Mouse (Mus musculus) heart, adult 18-20 months (tissue): ENCODE data around the gene Daam1. TPM values are rescaled to one million over a fixed set of nuclear protein-coding genes. Genes with fewer than 3 reads are reported as not detected.

Experiments
- DNase-seq, 2 experiments: peaks; one replicate each; pipeline ENCODE4 v3.0.0; 2021 to 2022; ENCODE audit warnings: mixed read lengths in 1 of 2
- total RNA-seq, 2 experiments: library from RNA; stranded (reverse); gene quantifications; 2 replicates each; pipeline ENCODE4 v1.2.3; 2021

The Daam1 gene
- total RNA-seq, 2 experiments from 2014 or later = 61.3 to 70.5 TPM

DNA sequence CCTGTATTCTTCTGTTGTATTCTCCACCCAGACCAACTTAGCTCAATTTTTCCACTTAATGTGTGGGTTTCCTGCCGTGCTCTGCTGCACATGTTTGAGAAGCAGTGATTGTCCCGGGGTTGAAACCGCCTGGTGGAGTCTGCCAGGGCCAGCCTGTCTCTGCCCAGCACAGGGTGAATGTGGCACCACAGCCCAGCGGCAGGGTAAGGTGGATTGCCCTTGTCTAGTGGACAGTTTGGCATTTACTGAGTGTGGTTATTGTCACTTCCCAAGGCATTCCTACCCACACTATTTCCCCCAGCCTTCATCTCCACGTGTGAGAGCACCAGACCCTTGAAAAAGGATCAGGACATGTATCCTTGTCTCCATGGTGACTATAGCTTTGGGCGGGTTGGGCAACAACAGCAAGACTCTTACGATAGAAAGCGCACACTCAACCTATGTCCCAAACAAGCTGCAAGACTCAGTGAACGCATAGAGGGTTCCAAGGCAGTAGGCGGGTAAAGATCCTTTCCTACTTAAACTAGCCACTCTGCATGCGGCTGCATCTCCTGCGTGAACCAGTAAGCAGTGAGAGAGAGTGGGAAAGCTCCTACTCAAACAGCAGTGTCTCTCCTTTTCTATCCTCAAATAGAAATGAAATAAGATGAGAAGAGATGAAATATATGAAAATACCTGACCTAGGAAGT is 139.2 kb downstream of the Daam1 start:
- peak in 1 of 2 experiments; percentile 34 for DNase-seq

DNA sequence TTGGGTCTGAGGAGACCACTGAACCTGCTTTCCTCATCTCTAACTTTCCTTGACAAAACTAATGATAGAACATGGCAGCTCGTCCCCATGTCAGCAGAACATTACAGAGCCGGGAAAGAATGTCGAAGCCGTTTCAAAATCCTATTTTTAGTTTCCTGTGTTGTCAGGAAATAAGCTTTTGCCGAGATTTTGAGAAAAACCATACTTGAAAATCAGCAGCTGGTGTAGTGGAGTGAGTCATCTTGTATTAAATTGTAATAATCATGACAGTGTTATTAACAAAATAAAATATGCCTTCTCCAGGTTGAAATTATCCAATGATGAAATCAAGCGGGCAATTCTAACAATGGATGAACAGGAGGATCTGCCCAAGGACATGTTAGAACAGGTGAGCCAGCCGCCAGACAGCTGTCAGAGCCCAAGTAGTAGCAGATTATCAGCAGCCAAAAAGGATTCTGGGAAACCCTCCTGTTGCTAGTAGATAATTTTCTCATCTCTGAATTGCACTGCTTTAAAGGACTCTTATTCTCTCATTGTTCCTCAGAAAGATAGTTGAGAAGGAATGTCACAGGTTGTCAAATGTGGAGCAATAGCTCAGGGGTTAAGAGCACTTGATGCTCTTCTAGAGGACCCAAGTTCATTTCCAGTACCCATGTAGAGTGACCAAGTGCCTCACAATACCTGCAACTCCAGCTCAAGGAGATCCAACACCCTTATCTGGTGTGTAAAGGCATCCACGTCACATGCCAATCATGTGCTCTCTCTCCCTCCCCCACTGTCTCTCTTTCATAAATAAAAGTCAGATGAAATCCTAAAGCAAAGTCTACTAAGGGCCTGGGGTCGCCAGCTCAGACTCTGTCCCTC is 140.1 kb downstream of the Daam1 start:
- DNase-seq = peak; percentile 53 to 59

DNA sequence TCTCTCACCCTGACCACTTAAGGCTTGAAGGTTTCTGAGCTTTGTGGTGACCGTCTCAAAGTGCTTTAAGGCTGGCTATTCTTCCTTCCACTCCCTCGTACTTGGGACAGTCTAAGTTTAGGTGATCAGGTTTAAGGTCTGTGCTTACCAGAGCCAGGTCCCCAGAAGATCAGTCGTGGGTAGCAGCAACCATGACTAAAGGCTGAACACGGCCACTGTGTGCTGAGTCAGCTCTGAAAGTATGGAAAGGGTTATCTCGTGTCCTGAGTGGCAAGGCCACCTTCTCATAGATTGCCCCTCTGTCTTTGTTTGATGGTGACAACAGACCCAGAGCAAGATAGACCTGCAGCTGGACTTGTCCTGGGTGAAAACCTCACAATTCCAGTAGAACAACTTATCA is 141.2 kb downstream of the Daam1 start:
- DNase-seq = peak in 1 of 2 experiments; percentile 28

DNA sequence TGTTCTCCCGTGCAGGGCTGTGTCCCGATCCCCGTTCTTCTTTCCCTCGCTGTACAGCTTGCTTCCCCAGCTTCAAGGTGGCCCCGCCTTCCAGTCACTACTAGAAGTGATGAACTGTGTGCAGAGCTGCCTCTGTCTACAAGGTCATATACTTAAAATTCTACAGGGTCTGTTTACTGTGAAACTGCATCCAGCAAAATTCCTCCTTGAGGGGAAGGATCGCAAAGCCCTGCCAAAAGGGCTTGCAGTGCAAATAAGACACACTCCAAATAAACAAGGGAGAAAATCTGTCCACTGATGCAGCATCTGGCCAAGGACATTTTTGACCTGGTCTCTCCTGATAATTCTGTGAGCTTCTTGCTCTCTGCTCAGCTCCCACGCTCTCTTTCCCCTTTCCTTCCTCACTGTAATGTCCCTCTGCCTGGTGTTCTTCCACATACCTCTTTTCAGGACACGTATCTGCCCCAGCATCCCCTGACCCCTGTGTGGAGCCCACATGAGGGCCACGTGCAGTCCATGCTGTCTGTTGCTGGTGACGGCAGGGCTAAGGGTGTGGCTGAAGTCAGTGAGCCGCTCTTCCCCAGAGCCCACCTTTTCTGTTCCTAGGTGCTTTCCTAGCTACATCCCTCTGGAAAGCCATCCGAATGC is 141.9 kb downstream of the Daam1 start:
- DNase-seq = peak; percentile 56 to 77

DNA sequence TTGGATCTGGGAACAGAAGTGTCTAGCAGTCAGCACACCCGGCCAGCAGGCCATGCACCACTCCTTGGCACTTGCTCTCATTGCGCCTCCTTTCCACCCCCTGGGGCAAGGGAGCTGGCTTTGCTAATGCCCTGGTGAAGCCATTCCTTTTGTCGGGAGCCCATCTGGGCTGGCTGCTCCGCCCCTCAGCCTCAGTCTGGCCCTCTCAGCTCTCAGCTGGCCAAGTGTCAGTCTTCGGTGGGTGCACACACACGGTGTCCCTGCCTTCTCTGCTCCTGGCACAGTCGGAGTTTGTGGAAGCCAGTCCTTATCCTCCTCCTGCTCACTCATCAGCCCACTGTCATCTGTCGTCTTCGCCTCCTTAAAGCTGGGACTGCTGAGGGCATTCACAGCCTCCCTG is 142.7 kb downstream of the Daam1 start:
- peak; percentile 42 to 48 for DNase-seq

DNA sequence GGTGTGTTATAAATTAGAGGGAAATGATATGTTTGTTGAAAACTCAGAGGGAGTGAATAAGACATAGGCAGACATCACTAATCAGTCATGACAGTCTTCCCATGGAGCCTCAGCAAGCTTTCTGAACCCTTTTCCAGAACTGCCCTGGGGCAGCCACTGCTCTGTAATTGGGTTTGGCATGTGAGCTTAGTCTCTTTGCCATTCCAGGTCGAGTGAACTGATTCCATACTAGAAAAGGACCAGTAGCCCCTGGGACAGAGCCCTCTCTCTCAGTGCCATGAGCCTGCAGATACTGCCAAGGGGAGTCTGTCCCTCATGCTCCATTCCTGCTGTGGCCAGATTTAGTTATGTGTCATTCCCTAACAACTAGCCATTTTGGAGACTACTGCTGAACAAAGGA is 144.7 kb downstream of the Daam1 start:
- DNase-seq = peak in 1 of 2 experiments; percentile 23

DNA sequence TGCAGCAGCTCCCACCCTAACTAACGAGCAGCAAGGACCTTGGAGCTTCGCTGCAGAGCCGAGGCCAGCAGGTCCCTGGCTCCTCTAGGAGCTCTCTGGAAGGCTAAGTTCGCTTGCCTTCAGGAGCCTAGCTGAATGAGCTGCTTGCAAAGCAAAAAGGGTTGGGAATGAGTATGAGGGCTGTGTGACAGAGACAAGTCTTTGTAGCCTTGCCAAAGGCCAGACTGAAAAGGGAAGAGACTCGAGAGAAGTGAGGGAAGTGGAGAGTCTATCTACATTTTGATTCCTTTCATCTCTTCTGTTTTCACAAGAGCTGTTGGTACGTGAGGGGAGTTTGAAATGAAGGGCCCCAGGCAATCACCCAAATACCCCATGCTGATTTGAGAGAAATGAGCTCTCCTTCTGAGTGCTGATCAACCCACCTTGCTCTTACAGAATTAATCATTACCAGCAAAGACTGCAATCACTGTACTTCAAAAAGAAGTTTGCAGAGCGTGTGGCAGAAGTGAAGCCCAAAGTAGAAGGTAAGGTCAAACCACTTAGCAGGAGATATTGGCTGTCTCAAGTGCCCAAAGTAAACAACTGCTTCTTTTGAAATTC is 145.6 kb downstream of the Daam1 start:
- peak in 1 of 2 experiments; percentile 25 for DNase-seq

DNA sequence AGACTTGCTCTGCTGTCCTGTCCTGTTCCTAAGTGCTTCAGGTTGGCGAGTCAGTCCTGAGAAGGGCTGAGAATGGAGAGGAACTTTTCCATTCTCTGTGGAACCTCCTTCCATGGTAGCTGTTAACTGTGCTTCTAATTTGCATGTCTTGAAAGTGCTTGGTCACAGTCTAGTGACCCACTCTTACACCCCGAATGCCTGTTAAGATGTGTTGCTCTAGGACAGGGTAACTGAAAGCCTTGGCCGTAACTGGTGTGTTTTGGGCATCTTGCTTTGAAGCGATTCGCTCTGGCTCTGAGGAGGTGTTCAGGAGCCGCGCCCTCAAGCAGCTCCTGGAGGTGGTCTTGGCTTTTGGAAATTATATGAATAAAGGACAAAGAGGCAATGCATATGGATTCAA is 146.5 kb downstream of the Daam1 start:
- DNase-seq = no peak

DNA sequence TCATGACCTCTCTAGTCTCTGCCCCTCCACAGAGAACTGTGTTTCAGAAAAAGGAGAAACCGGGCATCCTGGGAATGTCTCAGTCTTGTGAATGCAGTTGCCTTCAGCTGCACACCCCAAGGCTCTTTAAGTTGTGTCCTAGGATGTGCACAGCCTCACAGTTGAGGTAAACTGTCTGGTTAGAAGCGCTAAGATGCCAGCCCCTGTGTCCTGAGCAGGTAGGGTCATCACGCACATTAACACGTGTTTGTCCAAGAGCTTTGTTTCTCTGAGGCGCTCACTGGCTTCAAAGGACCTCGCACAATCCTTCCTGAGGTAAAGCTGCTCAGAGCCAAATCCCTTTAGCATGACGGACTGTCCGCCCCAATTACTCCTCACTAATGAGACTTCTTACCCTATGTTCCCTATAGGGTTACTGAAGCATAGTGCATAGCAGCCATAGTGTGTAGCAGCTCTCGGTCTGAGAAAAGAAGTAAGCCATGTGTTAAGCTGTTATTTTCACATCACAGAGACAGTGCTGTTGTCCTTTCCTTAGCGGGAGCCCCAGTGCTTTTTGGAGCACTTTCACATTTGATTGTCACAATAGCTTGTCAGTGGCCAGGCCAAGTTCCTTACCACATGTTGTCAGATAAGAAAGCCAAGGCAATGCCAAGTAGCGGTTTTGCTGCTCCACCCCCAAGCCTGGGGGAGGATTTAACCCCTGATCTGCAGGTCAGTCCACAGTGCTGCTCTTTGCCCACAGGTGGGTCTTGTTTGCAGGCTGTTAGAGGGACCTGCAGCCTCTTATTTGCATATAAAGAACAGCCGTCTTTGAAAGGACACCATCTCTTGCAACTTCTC is 147.9 kb downstream of the Daam1 start:
- peak; percentile 75 to 84 for DNase-seq

DNA sequence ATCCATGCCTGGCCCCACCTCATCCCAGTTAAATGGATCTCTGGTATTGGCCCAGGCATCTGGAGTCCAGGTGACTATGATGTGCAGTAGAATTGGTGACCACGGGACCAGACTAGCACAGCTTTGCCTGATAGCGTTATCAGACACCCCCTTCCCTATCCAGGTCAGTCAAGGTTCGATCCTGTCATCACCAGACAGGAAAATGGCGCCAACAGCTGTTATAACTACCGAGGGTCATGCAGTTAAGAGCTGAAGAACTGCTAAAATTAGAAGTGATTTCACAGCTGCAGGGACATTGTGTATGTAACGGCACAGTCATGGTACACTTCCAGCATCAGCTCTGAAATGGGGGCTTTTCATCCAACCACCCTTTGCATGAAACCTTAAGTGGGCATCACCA is 149.3 kb downstream of the Daam1 start:
- DNase-seq = peak; percentile 72 to 81

DNA sequence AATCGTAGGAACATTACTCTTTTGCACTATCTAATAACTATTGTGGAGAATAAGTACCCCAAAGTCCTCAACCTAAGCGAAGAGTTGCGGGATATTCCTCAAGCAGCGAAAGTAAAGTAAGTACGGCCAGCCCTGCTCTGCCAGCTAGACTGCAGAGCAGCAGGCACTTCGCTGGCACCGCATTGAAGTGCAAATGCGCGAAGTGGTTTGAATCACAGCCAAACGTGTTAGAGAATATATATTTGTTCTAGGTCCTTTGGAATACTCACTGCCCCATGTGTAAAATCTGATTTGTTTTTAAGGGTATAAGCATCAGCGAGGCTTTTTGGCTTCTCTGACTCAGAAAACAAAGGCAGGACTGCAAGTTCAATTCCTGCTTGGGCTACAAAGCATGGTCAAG is 149.9 kb downstream of the Daam1 start:
- DNase-seq = peak in 1 of 2 experiments; percentile 37

DNA sequence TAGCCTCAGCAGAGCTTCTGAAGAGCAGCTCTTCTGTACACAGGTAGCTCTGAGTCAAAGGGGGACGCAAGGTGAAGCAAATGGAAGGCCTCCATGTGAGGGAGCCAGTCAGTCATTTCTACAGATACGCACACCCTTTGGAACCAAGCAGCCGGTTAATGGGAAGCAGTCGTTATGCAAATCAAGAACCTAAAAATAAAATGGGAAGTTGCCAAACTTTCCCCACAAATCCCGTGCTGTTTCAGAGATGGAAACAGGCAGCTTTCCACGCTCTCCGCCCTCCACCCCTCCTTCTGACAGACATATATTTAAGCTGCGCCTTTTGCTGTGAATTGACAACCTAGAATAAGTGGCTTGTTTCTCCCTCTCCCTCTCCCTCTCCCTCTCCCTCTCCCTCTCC is 150.4 kb downstream of the Daam1 start:
- DNase-seq = peak; percentile 75

DNA sequence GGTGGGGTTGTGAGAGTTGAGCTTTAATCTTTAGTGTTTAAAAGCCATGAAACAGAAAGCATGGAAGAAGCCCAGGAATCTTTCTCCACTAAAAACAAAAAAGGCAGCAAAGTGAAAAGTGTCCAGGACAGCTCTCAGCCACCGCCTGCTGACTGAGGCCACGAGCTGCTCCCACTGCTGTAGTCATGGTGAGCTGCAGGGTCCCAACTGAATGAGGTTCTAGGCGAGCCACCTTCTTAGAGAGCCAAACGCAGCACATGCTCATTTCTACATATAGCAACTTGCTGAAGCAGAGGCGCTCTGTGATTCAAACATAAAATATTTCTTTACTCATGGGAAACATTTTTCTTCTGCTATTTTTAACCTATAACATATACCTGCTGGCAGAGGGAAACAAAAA is 150.9 kb downstream of the Daam1 start:
- DNase-seq = peak in 1 of 2 experiments; percentile 37

DNA sequence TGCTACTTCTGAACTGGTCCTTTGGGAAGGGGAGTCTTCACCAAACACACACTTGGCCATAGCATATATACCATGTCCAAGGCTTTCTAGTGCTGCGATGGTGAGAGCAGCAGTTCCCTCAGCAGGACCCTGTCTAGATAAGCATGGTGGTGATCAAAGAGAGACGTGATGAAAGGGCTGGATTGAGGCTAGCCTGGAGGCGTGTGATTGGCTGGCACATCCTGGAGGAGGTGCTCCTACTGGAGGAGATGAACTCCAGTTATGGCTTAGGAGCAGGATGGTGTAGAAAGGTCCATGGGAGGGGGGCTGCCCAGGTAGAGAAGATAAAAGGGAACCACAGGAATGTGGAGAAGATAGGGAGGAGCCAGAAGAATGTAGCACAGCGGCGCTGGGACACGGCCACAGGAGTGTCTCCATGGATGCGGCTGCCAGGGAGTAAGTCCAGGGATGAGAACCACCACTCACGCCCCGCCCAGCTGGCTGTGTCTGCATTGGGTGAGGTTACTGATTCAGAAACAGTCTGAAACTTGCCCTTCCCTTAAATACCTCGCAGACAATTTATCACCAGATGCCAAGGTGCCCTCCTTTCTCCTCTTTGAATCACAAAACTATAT is 152.3 kb downstream of the Daam1 start:
- DNase-seq = peak; percentile 58 to 61

DNA sequence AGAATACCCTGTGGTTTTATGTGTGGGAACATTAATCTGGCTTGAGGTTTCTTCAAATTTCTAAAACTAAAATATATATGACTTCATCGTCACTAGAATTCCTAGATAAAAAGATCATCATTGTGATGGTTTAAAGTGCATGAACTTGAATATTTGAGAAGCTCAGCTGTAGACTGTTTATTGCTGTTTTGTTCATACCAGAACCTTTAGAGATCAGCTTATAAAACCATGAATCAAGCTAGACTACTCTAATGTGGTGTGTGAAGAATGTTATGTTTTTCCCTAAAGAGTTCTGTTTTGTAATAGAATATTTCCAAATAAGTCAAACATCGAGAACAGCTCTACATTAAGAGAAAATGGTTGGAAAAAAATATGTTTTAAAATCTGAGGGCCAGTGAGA is 156.3 kb downstream of the Daam1 start:
- DNase-seq = no peak

DNA sequence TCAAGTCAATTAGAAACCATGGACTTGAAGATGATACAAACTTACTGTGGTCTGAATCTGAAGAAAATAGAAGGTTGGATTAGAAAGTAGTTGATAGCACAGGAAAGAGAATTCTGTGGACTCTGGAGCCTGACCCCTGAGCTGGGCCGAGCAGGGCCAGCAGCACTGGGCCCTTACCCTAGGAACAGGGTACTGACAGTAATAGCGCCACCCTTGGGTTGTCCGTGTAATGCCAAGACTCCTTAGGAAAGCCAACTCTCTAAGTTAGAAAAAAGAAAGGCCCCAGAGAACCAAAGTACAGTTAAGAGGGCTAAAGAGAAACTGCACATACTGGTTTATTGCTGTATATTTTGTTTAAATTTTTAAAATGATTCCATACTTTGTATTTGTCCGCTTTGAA is 157.0 kb downstream of the Daam1 start:
- DNase-seq = no peak

DNA sequence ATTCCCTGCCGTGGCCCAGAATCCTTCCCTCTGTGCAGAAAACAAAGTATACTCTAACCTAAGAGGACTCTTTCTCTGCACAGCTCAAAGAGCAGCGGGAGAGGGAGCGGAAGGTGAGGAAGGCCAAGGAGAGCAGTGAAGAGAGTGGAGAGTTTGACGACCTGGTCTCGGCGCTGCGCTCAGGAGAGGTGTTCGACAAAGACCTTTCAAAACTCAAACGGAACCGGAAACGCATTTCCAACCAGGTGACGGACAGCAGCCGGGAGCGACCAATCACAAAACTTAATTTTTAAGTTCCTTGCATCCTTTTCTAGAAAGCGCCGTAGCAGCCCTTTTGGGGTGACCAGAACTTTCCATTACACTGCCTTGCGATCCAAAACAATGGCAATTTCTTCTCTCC is 158.7 kb downstream of the Daam1 start:
- DNase-seq = no peak

DNA sequence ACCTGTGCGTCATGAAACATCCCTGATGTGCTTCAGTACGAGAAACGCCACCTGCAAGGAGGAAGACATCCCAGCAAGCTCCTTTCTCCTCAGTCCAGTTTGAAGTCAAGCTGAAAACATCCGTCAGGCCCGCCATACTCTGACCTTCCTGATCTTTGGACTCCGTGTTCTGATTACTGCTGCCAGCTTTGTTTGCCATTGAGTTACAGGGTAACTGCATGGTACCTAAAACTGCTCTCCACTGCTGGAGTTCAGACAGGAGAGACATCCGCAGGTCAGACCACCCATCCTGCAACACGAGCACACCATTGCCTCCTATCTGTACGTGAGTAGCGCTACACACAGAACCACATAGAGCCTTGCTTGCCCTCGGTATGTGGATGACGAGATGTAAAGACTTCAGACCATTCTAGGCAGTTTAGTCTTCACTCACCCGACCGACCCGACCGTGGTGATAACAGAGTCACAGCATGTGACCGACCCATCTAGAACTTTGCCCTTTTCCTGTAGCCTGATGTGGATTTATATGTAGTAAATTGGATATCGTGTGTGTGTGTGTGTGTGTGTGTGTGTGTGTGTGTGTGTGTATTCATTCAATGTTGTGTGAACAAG is 161.8 kb downstream of the Daam1 start:
- no peak for DNase-seq

DNA sequence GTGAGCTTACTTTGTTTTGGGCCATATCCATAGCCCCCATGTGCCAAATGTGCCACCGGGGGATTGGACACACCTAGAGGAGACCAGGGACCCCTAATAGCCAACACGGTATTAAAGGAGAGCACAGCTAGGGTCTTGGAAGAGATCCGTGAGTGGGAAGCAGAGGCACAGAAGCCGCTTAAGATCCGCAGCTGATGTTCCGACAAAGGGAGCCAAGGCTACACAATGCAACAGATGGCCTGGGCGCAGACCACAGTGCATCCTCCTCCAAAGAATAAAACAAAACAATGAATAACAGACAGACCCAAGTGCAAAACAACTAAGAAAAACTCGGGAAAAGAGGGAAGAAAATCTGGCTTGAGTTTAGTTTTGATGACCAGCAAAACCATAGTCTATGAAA is 165.0 kb downstream of the Daam1 start:
- DNase-seq = peak in 1 of 2 experiments; percentile 36

DNA sequence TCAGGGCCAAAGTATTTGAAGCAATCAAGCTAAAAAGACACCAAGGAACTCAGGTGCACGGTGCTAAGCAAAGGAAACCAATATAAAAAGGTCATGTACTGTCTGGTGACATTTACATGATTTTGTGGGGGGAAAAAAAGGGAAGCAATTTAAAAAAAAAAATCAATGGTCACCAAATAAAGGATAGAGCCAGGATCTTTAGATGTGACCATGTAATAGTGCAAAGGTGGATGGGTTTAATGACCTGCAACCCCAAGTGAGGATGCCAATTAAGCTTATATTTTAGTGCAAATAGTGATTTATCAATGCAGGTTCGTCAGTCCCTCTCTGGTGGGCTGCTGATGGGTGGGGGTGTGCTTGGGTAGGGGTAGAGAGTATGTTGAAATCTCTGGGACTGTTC is 166.0 kb downstream of the Daam1 start:
- DNase-seq = no peak

DNA sequence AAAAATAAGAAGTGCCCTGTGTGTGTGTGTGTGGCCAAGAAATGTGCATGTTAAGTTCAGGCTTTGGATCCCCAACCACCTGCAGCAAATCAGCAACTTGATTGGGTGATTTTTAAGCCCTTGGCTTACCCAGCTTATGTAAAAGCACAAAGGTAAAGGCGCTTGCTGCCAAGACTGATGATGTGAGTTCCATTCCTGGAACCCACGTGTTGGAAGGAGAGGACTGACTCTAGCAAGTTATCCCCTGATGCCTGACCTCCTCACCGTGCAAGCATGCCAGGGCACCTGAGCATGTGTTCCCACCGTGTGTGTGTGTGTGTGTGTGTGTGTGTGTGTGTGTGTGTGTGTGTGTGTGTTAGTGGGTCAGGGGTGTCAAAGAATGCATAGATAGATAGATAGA is 166.5 kb downstream of the Daam1 start:
- DNase-seq = peak in 1 of 2 experiments; percentile 63
